Mouse (Mus musculus) ES-E14 (cell line): Measurements from ENCODE around the gene Ect2.

Experiments
- CHD2 ChIP-seq: IDR thresholded peaks from 2 replicates; pipeline ENCODE4 v1.6.1; 2014; ENCODE audit warnings: mild to moderate bottlenecking, low read depth, low read length, inconsistent platforms
- HCFC1 ChIP-seq: IDR thresholded peaks from 2 replicates; pipeline ENCODE4 v1.6.1; 2012; ENCODE audit warnings: low read length, inconsistent platforms, borderline replicate concordance; ENCODE audit not compliant: insufficient read depth
- MAFK ChIP-seq: IDR thresholded peaks from 2 replicates; pipeline ENCODE4 v1.6.1; 2014; ENCODE audit warnings: mild to moderate bottlenecking, low read depth, low read length, inconsistent platforms; ENCODE audit not compliant: insufficient read depth
- ZC3H11A ChIP-seq: IDR thresholded peaks from 2 replicates; pipeline ENCODE4 v1.6.1; 2012; ENCODE audit warnings: low read depth, mild to moderate bottlenecking, inconsistent platforms, low read length, borderline replicate concordance

GRCm38 (mm10) chr3:27195153-27195552, 41.5 kb upstream of the Ect2 start:
- TF ChIP-seq CHD2: no peak
- TF ChIP-seq HCFC1: no peak
- TF ChIP-seq ZC3H11A: no peak
- TF ChIP-seq MAFK: no peak
